Mouse (Mus musculus) erythroblast, embryonic 14.5 days (primary cell): Measurements from ENCODE around the gene Bms1. TPM values are rescaled to one million over a fixed set of nuclear protein-coding genes. Genes with fewer than 3 reads are reported as not detected.

ENCODE experiments used
- H3K27me3 ChIP-seq: 2 replicates; pipeline ENCODE4 v1.6.1; 2012; ENCODE audit warnings: inconsistent platforms; ENCODE audit not compliant: control insufficient read depth
- H3K36me3 ChIP-seq: 2 replicates; pipeline ENCODE4 v1.6.1; 2012; ENCODE audit warnings: mild to moderate bottlenecking, inconsistent platforms; ENCODE audit not compliant: control insufficient read depth
- H3K4me1 ChIP-seq: 2 replicates; pipeline ENCODE4 v1.6.1; 2012; ENCODE audit warnings: inconsistent platforms; ENCODE audit not compliant: control insufficient read depth
- H3K4me3 ChIP-seq: replicated peaks from 2 replicates; pipeline ENCODE3; 2012; ENCODE audit warnings: moderate library complexity, mild to moderate bottlenecking, inconsistent platforms
- H3K9me3 ChIP-seq: 2 replicates; pipeline ENCODE4 v1.6.1; 2012; ENCODE audit warnings: low read length, inconsistent platforms, mixed read lengths; ENCODE audit not compliant: control insufficient read depth
- GATA1 ChIP-seq: IDR thresholded peaks from 2 replicates; pipeline ENCODE4 v1.6.1; 2012; ENCODE audit warnings: low read length, inconsistent platforms, mixed read lengths
- TAL1 ChIP-seq: IDR thresholded peaks from 3 replicates; pipeline ENCODE4 v1.6.1; 2012; ENCODE audit warnings: low read length, inconsistent platforms, mixed read lengths
- polyA plus RNA-seq: library from polyadenylated mRNA; stranded (reverse); fragments of >175 nt; gene quantifications from 2 replicates; pipeline ENCODE4 v1.2.3, GENCODE M21; 2012

The Bms1 gene
- polyA plus RNA-seq, 1 experiment: 1.0 TPM

DNA sequence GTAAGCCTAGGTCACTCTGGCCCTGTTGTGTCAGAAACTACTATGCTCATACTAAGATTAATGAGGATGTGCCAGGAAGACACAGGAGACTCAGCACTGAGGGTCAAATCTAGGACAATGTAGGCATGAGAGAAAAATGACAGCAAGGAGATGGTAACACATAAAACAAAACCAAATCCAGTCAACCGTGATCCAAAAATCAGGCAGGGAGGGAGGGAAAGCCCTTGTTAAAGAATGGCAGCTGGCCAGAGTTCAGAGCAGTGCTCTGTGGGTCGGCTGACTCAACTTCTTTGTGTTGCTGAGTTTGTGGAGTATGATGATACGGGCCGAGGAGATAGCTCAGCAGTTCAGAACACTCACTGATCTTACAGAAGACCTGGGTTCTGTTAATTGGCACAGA lies 12.9 kb downstream of the Bms1 start:
- Histone ChIP-seq H3K27me3 (no peaks in the 10 kb centered on the region), H3K9me3 (no peaks in the 10 kb centered on the region), H3K4me1 (peaks cover 1% of the 10 kb centered on the region; the same call in 1 of the 2 replicates), H3K36me3 (peaks cover 86% of the 10 kb centered on the region), H3K4me3 (no peak overlapping the region)
- TF ChIP-seq GATA1 (no peak), TAL1 (no peak)

DNA sequence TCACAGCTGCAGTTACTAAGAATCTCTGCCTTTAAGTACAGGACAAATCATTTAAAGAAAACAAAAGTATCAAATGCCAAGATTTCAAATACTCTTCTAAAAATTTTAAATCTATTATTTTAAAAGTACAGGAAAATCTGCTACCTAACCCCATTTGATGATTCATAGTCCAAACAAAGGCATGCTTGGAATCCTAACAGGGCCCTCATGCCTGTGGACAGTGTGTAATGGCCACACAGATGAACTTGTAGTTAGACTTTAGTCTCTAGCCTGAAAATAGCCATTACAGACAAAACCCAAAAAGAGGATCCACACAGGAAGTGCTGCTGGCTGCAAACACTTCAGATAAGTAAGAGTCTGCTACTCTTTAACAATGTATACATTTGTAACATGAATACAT lies 28.5 kb downstream of the Bms1 start:
- no peak for TF ChIP-seq GATA1
- TF ChIP-seq TAL1: no peak
- no peaks in the 10 kb centered on the region for H3K4me1 ChIP-seq
- peaks cover 90% of the 10 kb centered on the region for H3K36me3 ChIP-seq
- H3K27me3 ChIP-seq: no peaks in the 10 kb centered on the region
- no peak overlapping the region for H3K4me3 ChIP-seq
- H3K9me3 ChIP-seq: no peaks in the 10 kb centered on the region

DNA sequence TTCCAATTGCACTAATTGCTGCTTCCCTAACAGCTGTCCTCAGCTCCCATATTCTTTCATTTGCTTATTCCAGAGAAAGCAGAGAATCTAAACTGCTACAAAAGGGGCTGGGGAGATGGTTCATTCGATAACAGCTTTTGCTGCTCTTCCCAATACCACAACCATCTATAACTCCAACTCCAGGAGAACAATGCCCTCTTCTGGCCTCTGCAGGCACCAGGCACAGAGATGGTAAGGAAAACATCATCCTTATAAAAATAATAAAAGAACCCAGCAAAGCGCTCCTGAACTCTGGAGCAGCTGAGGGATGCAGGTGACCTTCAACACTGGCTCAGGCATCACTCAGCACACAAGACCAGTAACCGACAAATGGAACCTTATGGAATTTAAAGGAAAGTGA lies 33.3 kb downstream of the Bms1 start:
- Histone ChIP-seq H3K9me3 (no peaks in the 10 kb centered on the region), H3K27me3 (no peaks in the 10 kb centered on the region), H3K36me3 (peaks cover 76% of the 10 kb centered on the region), H3K4me1 (no peaks in the 10 kb centered on the region), H3K4me3 (no peak overlapping the region)
- TF ChIP-seq GATA1: no peak

DNA sequence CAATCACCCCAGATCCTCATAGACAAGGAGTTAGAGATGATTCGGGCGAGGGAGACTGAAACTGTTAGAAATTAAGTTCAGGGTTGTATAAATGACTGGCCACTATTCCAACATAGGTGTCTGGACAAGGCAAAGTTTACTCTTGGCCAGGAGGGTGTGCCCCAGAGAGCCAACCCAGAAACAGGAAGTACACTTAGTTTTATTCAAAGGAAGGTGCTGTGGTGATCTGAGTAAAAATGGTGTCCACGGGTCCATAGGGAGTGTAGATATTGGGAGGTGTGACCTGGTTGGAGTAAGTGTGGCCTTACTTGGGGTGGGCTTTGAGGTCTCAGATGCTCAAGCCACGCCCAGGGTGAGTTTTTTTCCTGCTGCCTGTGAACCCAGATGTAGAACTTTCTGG lies 38.0 kb downstream of the Bms1 start:
- TF ChIP-seq TAL1 (no peak), GATA1 (no peak)
- Histone ChIP-seq H3K27me3 (peaks cover 2% of the 10 kb centered on the region; the same call in 1 of the 2 replicates), H3K4me3 (no peak overlapping the region), H3K4me1 (no peaks in the 10 kb centered on the region), H3K9me3 (no peaks in the 10 kb centered on the region), H3K36me3 (peaks cover 38% of the 10 kb centered on the region)

DNA sequence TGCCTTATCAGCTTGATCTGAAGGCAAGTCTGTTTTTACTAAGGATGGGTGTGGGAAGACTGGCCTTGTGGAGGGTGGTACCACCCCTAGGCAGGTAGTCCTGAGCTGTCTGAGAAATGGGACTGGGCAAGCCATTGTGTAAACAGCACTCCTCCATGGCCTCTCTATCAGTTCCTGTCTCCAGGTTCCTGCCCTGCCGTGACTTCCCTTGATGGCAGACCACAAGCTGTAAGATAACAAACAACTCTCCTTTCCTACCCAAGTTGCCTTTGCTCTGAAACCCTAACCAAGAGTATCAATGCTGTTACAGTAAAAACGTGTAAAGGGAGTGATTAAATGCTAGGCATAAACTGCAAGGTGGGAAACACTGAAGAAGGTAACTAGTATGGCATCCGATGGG lies 38.6 kb downstream of the Bms1 start:
- TF ChIP-seq GATA1 (no peak), TAL1 (no peak)
- peaks cover 32% of the 10 kb centered on the region for H3K36me3 ChIP-seq
- H3K9me3 ChIP-seq: no peaks in the 10 kb centered on the region
- no peak overlapping the region for H3K4me3 ChIP-seq
- H3K4me1 ChIP-seq: no peaks in the 10 kb centered on the region
- H3K27me3 ChIP-seq: peaks cover 2% of the 10 kb centered on the region; the same call in 1 of the 2 replicates

DNA sequence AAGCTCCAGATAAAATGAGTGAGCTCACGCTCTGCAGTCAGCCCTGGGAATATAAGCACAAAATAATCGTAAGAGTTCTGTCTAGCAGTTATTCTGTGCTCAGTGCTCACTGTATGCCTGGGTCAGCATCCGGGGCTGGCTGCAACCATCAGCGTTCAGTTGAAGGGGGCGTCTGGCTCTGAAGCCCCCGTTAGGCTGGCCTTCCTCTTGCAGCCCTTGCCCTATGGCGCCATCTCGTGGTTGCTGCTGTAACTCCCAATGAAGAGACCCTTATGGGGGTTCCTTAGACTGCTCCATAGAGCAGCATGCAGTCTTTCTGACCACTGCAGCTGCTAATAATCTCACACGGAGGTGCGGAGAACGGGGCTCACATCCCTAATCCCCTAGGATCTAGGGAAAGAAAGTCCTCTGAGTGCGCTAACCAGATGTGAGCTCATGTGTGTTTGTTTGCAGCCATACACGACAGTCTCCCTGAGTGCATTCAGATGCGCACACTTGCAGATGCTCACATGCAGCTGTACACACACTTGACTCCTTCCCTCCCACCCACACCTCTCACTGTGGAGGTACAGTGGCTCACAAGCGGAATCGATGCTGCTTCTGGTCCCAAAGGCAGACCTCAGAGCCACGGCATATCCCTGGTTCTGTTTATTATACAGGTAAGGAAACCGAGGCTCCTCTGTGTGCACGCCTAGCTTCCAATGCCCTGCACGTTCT lies 39.7 kb downstream of the Bms1 start:
- peaks cover 5% of the 10 kb centered on the region; the same call in 1 of the 2 replicates for H3K27me3 ChIP-seq
- no peaks in the 10 kb centered on the region for H3K9me3 ChIP-seq
- no peak for TF ChIP-seq GATA1
- no peak for TF ChIP-seq TAL1
- H3K4me1 ChIP-seq: no peaks in the 10 kb centered on the region
- no peak overlapping the region for H3K4me3 ChIP-seq
- peaks cover 25% of the 10 kb centered on the region for H3K36me3 ChIP-seq

DNA sequence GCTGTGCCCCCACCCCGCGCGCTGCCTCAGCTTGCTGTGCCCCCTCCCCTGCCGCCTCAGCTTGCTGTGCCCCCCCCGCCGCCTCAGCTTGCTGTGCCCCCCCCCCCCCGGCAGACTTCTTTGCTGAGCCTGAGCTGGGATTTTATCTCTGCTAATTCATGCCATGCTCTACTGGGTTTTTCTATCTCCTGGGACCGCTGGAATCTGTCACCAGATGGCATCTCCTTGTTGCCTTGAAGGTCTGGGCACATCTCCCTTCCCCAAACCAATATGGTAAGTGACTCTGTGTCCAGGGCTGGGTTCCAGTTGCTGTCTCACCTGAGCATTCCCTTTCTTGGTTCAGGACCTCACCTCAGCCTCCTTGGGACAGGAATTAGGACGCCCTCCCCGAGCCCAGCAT lies 41.7 kb downstream of the Bms1 start:
- Histone ChIP-seq H3K4me1 (no peaks in the 10 kb centered on the region), H3K27me3 (peaks cover 5% of the 10 kb centered on the region; the same call in 1 of the 2 replicates), H3K36me3 (peaks cover 5% of the 10 kb centered on the region), H3K4me3 (no peak overlapping the region), H3K9me3 (no peaks in the 10 kb centered on the region)
- TF ChIP-seq TAL1 (no peak), GATA1 (no peak)

DNA sequence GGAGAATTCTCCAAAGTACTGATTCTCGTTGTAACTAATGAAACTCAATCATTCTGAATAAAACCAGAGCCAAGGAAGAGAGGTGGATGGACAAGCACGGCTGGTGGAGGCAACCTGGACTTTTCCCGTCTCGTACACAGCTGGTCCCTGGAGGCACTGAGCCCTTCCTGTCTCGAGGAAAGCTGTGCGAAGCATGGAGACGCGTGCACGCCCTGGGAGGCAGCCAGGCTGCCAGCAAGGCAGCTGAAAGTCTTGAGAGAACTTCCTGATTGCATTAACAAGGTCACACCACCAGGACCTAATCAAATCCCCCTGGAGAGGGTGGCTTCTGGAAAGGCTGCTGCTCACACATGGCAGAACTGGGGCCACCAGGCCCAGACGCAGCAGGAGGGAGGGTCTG lies 43.3 kb downstream of the Bms1 start:
- TF ChIP-seq GATA1 (no peak), TAL1 (no peak)
- Histone ChIP-seq H3K27me3 (peaks cover 5% of the 10 kb centered on the region; the same call in 1 of the 2 replicates), H3K4me1 (no peaks in the 10 kb centered on the region), H3K36me3 (no peaks in the 10 kb centered on the region), H3K4me3 (no peak overlapping the region), H3K9me3 (no peaks in the 10 kb centered on the region)

DNA sequence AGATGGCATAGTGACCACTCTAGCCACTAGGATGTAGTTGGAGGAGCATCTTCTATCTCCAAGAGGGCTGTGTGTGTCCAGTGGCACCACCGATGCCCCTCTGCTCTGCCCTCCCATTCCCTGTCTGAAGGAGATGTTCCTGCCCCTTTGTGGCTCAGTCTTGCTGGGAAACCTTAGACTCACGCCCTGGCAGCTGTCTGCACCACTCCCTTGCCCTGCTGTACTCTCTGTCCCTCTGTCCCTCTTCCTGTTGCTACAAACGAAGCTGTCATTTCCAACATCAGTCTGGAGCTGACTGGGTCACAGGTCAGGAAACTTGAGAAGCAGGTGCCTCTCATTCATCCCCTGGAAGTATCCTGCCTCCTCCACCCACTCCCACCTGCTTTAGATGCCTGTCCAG lies 43.8 kb downstream of the Bms1 start:
- H3K4me3 ChIP-seq: no peak overlapping the region
- H3K9me3 ChIP-seq: no peaks in the 10 kb centered on the region
- no peaks in the 10 kb centered on the region for H3K4me1 ChIP-seq
- H3K36me3 ChIP-seq: no peaks in the 10 kb centered on the region
- TF ChIP-seq TAL1 (no peak), GATA1 (no peak)
- H3K27me3 ChIP-seq: peaks cover 5% of the 10 kb centered on the region; the same call in 1 of the 2 replicates

DNA sequence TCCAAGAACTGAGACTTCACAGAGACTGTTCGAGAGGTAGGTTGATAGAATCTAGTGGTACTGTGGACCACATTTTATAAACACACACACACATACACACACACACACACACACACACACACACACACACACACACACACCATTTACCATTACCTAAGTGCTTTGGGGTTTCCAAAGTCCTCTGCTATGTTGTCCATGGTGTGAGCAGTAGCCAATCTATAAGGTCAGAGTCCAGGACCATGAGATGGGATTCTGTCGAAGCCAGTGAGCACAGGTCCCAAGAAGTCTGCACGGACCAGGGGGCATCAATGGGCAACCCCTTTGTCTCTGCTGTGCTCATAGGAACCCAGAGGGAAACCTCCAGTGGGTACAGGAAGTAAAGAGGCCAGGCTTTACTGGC lies 44.2 kb downstream of the Bms1 start:
- H3K27me3 ChIP-seq: peaks cover 5% of the 10 kb centered on the region; the same call in 1 of the 2 replicates

More for the DNA sequence above, 44.2 kb downstream of the Bms1 start:
- Histone ChIP-seq H3K9me3 (no peaks in the 10 kb centered on the region), H3K4me1 (no peaks in the 10 kb centered on the region), H3K36me3 (no peaks in the 10 kb centered on the region), H3K4me3 (no peak overlapping the region)
- TF ChIP-seq GATA1 (no peak), TAL1 (no peak)
